Mouse (Mus musculus) E14TG2a.4 (cell line): Measurements from ENCODE around the gene Gm28048.
A peak's percentile ranks its signal among the peaks of the same experiment; 100 is the strongest.

Experiments
- H3K27me3 ChIP-seq: 2 replicates; pipeline ENCODE4 v1.6.1; 2014; ENCODE audit warnings: low read length, control low read depth; ENCODE audit not compliant: insufficient read depth
- H3K36me3 ChIP-seq: 2 replicates; pipeline ENCODE4 v1.6.1; 2014; ENCODE audit warnings: low read length, control low read depth; ENCODE audit not compliant: insufficient read depth
- H3K4me1 ChIP-seq: replicated peaks from 2 replicates; pipeline ENCODE4 v1.6.1; 2014; ENCODE audit warnings: low read depth, low read length, control low read depth
- H3K4me3 ChIP-seq: replicated peaks from 2 replicates; pipeline ENCODE4 v1.5.1; 2014; ENCODE audit warnings: mild to moderate bottlenecking, low read length
- H3K9me3 ChIP-seq: 2 replicates; pipeline ENCODE4 v1.6.1; 2014; ENCODE audit warnings: low read length, control low read depth
- CTCF ChIP-seq: conservative IDR thresholded peaks from 2 replicates; pipeline ENCODE4 v1.5.1; 2014; ENCODE audit warnings: low read length
- NANOG ChIP-seq: IDR thresholded peaks from 2 replicates; pipeline ENCODE4 v1.6.1; 2014; ENCODE audit warnings: borderline replicate concordance, low read length, mixed read lengths
- POU5F1 ChIP-seq: IDR thresholded peaks from 2 replicates; pipeline ENCODE4 v1.6.1; 2014; ENCODE audit warnings: low read length, borderline replicate concordance

Gm28048 gene

DNA sequence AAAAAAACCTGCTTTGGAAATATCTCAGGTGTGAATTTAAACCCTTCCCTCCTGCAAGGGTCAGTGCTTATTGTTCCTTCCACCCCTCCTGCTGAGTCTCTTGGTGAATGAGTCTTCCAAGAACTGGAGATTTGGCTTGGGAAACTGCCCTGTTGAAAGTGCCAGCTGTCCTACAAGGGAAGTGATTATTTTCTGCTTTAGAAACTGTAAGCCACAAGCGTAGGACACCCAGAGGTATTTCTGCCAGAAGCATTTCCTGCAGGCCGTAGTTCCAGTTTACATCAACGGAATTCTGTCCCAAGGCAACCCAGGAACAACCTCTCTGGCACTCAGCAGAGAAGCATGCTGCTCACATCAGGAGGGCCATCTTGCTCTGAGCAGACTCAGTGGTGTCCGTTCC is 108.5 kb downstream of the Gm28048 start:
- no peak for TF ChIP-seq CTCF
- no peak for TF ChIP-seq POU5F1
- TF ChIP-seq NANOG = no peak
- H3K9me3 ChIP-seq = no peaks in the 10 kb centered on the region

GRCm38 (mm10) chr11:22872307-22872680 is 109.6 kb downstream of the Gm28048 start:
- Histone ChIP-seq H3K4me3 (no peak overlapping the region), H3K9me3 (no peaks in the 10 kb centered on the region), H3K27me3 (no peaks in the 10 kb centered on the region), H3K36me3 (no peaks in the 10 kb centered on the region), H3K4me1 (peaks cover 31% of the 10 kb centered on the region)
- TF ChIP-seq POU5F1 = no peak
- no peak for TF ChIP-seq NANOG
- TF ChIP-seq CTCF = no peak

More for the DNA sequence above, 108.5 kb downstream of the Gm28048 start:
- peaks cover 27% of the 10 kb centered on the region for H3K4me1 ChIP-seq
- H3K36me3 ChIP-seq = no peaks in the 10 kb centered on the region
- H3K4me3 ChIP-seq = no peak overlapping the region
- H3K27me3 ChIP-seq = no peaks in the 10 kb centered on the region

DNA sequence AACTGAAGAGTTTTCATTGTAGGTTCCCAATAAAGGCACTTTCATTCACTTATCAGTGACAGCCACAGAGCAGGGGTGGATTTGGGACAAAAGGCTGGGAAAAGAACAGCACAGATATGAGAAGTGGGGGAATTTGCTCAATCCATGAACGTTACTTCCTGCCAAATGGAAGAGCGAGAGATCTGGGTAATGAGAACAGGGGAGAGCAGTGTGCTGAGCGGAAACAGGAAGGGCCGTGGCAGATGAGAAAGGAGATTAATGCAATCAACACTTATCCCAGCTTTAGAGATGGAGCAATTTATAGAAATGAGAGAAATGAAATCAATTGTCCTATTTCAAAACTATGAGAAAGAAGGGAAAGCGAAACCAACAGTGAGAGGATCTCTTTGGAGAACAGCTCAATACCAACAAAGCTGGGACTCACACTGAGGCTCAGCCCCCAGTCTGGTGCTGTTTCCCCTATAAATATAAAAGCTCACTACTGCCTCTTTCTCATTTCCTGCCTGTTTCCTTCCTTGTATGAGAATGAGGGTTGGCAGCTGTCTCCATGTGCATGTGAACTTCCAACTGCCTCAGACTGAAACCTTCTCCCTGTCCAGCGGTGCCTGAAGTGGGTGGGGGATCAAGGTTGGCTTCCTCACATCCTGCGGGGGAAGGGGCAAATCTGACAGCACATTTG is 110.1 kb downstream of the Gm28048 start:
- H3K9me3 ChIP-seq = no peaks in the 10 kb centered on the region
- TF ChIP-seq POU5F1 (no peak), CTCF (no peak), NANOG (no peak)
- H3K4me3 ChIP-seq = no peak overlapping the region
- no peaks in the 10 kb centered on the region for H3K36me3 ChIP-seq
- peaks cover 31% of the 10 kb centered on the region for H3K4me1 ChIP-seq
- no peaks in the 10 kb centered on the region for H3K27me3 ChIP-seq

DNA sequence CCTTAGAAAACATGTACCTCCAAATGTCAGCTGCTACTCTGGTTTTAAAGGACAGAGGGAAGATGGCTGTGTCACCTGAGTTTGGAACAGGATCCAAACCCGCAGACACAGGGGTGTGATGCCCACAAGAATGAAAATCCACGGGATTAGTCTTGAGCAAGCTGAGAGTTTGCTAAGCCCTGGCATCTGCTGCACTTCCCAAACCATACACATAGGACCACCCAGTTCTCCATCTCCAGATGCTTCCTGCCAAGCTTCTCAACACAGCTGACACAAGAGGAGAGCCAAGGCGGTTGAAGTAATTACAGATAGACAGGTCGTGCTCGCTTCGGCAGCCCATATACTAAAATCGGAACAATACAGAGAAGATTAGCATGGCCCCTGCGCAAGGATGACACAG is 113.3 kb downstream of the Gm28048 start:
- Histone ChIP-seq H3K4me1 (peaks cover 45% of the 10 kb centered on the region), H3K27me3 (no peaks in the 10 kb centered on the region), H3K4me3 (no peak overlapping the region), H3K36me3 (no peaks in the 10 kb centered on the region), H3K9me3 (no peaks in the 10 kb centered on the region)
- TF ChIP-seq POU5F1 (no peak), CTCF (no peak), NANOG (no peak)

DNA sequence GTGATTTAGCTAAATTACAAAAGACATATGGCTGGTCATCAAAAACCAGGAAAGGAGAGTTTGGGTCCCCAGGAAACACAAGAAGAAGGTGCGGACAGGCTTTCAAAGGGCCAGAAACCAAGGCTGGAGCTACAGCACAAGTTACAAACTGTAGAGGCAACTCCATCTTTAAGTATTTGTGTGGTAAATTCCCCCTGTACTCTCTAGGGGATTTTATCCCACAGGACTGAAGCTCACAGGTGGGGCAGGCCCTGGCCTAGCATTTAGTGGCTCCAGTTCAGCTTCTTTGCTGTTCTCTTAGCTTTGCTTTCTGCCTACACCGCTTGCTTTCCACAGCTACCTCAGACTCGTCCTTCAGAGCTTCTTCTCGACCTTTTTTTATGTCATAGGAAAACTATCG is 114.2 kb downstream of the Gm28048 start:
- peaks cover 42% of the 10 kb centered on the region for H3K4me1 ChIP-seq
- H3K36me3 ChIP-seq = no peaks in the 10 kb centered on the region
- no peaks in the 10 kb centered on the region for H3K9me3 ChIP-seq
- H3K4me3 ChIP-seq = no peak overlapping the region
- H3K27me3 ChIP-seq = no peaks in the 10 kb centered on the region
- no peak for TF ChIP-seq CTCF
- TF ChIP-seq NANOG = no peak
- no peak for TF ChIP-seq POU5F1

DNA sequence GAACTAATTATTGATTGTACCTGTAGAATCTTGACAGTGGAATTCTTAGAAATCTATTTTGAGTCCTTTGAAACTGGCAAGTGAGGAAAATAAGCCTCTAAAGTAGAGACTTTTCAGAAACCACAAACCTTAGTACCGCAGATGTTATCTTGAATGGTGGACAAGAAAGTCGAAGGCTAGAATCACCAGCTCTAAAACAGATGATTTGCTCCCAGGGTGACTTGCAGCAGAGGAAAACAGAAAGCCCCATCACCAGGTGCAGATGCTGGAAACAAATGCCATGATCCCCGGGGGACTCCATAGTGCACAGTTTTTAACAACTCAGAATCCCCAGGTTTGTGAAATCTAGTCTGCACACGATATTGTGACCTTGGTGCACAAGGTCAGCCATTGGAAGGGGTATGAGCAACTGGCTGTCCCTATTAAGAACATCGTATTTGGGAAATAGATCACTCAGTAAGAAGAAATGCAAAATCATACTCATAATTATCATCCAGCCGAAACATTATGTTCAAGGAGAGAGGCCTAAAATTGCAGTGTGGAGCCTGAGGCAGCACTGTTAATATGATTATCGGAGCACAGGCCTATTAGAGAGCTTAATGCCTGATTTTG is 116.1 kb downstream of the Gm28048 start:
- no peaks in the 10 kb centered on the region for H3K36me3 ChIP-seq
- no peak overlapping the region for H3K4me3 ChIP-seq
- H3K4me1 ChIP-seq = peaks cover 45% of the 10 kb centered on the region
- no peaks in the 10 kb centered on the region for H3K9me3 ChIP-seq
- no peaks in the 10 kb centered on the region for H3K27me3 ChIP-seq
- TF ChIP-seq POU5F1 (no peak), NANOG (no peak), CTCF (no peak)

DNA sequence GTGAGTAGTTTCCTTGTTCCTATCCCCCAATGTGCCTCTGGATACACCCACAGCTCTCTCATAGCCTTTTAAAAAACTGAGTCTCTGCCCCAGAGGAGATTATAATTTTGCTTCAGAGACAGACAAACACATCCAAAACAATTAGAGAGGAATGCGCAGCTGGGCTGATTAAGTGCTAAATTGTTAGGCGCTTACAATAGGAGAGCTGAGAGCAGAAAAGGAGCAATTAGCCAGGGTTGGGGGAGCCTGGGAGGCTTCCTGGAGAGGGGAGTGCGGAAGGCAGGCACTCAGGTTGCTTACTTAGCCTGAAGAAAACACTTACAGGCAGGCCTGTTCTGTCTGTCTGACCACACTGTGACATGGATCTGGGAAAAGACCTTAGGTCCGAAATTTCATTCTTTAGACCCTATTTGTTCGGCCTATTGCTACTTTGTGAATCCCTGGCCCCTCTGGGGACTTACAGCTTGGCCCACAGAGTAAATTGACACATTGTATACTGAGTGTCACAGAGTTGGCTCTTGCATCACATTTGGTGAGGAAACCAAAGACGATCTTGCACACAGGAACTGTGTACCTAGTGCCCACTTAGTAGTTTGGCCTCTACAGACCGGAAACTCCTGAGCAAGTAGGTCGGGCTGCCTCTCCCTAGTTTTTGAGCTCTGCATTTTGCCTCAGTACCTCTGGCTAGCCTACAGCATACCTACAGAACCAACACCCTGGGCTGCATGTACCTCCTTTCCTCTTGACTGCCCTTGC is 117.4 kb downstream of the Gm28048 start:
- TF ChIP-seq POU5F1 (no peak), NANOG (0 out of 2 replicates have a peak, but pooled peaks have one; percentile 19), CTCF (no peak)
- Histone ChIP-seq H3K9me3 (no peaks in the 10 kb centered on the region), H3K36me3 (no peaks in the 10 kb centered on the region), H3K4me3 (no peak overlapping the region), H3K4me1 (peaks cover 48% of the 10 kb centered on the region), H3K27me3 (no peaks in the 10 kb centered on the region)

DNA sequence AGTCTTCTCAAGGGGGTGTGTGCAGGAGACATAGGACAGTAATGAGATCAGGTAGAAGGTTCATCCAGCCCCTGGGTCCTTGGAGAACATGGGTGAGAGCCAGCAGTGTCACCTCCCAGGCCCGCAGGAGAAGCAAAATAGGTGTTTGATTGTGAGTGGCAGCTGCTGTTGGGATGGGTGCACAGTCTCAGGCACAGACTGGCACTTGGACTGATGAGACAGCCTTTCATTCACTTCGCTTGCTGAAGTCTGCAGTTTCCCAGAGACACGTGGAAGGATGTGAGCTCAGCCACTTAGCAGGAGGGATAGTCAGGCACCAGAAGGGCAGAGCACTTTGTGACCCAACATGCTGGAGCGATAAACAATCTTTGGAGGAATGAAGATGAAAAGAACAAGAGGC is 118.3 kb downstream of the Gm28048 start:
- H3K27me3 ChIP-seq = no peaks in the 10 kb centered on the region
- TF ChIP-seq NANOG (no peak), POU5F1 (no peak), CTCF (no peak)
- no peak overlapping the region for H3K4me3 ChIP-seq
- H3K36me3 ChIP-seq = no peaks in the 10 kb centered on the region
- H3K9me3 ChIP-seq = no peaks in the 10 kb centered on the region
- peaks cover 47% of the 10 kb centered on the region for H3K4me1 ChIP-seq
